Mouse (Mus musculus): ENCODE data around the gene Shkbp1. TPM values are rescaled to one million over a fixed set of nuclear protein-coding genes. Genes with fewer than 3 reads are reported as not detected.

Shkbp1 gene
- polyA plus RNA-seq, 1 experiment from 2014 or later = 24.7 TPM

- ChIA-PET CTCF (no interaction called here), POLR2A (no interaction called here)
- no peak for ATAC-seq
- no peak for DNase-seq (ENCODE audit: low read depth, low spot score)
- no peak for TF ChIP-seq CTCF (IDR thresholded peaks at IDR 0.05)
- in situ Hi-C loops (cut with MboI; ENCODE audit: low pct_unique_long_range_greater_than_20kb) = loop anchor here (25.0 kb wide), 1 partner anchor 537 kb away; the partner anchor contains the start of gene Cyp2b19
- no peaks in the 10 kb centered on the region for H3K27me3 ChIP-seq
These were observed 57.0 kb downstream of the Shkbp1 start for GRCm38 (mm10) chr7:27298816-27299215.

- TF ChIP-seq CTCF (IDR thresholded peaks at IDR 0.05) = no peak
- POLR2A ChIA-PET = no interaction called here
These were observed 57.7 kb downstream of the Shkbp1 start for GRCm38 (mm10) chr7:27298033-27298610.

GRCm38 (mm10) chr7:27296518-27296917, 59.3 kb downstream of the Shkbp1 start:
- DNase-seq (ENCODE audit: low read depth, low spot score) (no peak), ATAC-seq (no peak)
- no peaks in the 10 kb centered on the region for H3K27me3 ChIP-seq
- POLR2A ChIA-PET = no interaction called here
- peak; percentile 41 for TF ChIP-seq CTCF (IDR thresholded peaks at IDR 0.05)
- in situ Hi-C loops (cut with MboI; ENCODE audit: low pct_unique_long_range_greater_than_20kb) = loop anchor here (25.0 kb wide), 1 partner anchor 534 kb away; the partner anchor contains the start of gene Cyp2b19
- CTCF ChIA-PET = interaction anchor here (2.0 to 2.4 kb wide), 2 partner anchors 11 to 35 kb away, joined by 6 to 12 read pairs; no protein-coding TSS in a partner anchor

More at GRCm38 (mm10) chr7:27298033-27298610, 57.7 kb downstream of the Shkbp1 start:
- no peaks in the 10 kb centered on the region for H3K27me3 ChIP-seq
- DNase-seq (ENCODE audit: low read depth, low spot score) (no peak), ATAC-seq (no peak)
- CTCF ChIA-PET = no interaction called here
- in situ Hi-C loops (cut with MboI; ENCODE audit: low pct_unique_long_range_greater_than_20kb) = loop anchor here (25.0 kb wide), 1 partner anchor 536 kb away; the partner anchor contains the start of gene Cyp2b19

- ChIA-PET POLR2A (no interaction called here), CTCF (interaction anchor here (1.0 to 2.4 kb wide), 3 partner anchors 10 to 36 kb away, joined by 4 to 12 read pairs (median 6); no protein-coding TSS in a partner anchor)
- no peaks in the 10 kb centered on the region for H3K27me3 ChIP-seq
- no peak for TF ChIP-seq CTCF (IDR thresholded peaks at IDR 0.05)
- DNase-seq (ENCODE audit: low read depth, low spot score) (no peak), ATAC-seq (no peak)
- in situ Hi-C loops (cut with MboI; ENCODE audit: low pct_unique_long_range_greater_than_20kb) = loop anchor here (25.0 kb wide), 1 partner anchor 534 kb away; the partner anchor contains the start of gene Cyp2b19
These were observed 59.9 kb downstream of the Shkbp1 start for GRCm38 (mm10) chr7:27295956-27296355.

Other genes starting within 250 kb of the Shkbp1 start
- not detected for gene Cyp2f2, start 236.1 kb downstream of the Shkbp1 start, polyA plus RNA-seq (2021)
- gene Cyp2t4, start 202.3 kb downstream of the Shkbp1 start, polyA plus RNA-seq (2021) = 0.33 TPM
- 51.6 TPM for gene Egln2, start 189.2 kb downstream of the Shkbp1 start, polyA plus RNA-seq (2021)
- 56.9 TPM for gene Rab4b, start 177.1 kb downstream of the Shkbp1 start, polyA plus RNA-seq (2021)
- not detected for gene Gm21983, start 174.9 kb downstream of the Shkbp1 start, polyA plus RNA-seq (2021)
- not detected for gene Mia, start 174.9 kb downstream of the Shkbp1 start, polyA plus RNA-seq (2021)
- gene BC024978, start 160.2 kb downstream of the Shkbp1 start, polyA plus RNA-seq (2021) = 13.2 TPM
- gene Snrpa, start 159.7 kb downstream of the Shkbp1 start, polyA plus RNA-seq (2021) = 89.3 TPM
- 6.5 TPM for gene Itpkc, start 127.4 kb downstream of the Shkbp1 start, polyA plus RNA-seq (2021)
- gene Coq8b, start 123.0 kb downstream of the Shkbp1 start, polyA plus RNA-seq (2021) = 39.6 TPM
- gene Numbl, start 97.6 kb downstream of the Shkbp1 start, polyA plus RNA-seq (2021) = 9.6 TPM
- 10.3 TPM for gene Ltbp4, start 18.3 kb downstream of the Shkbp1 start, polyA plus RNA-seq (2021)
- gene Gm20479, start 1.4 kb upstream of the Shkbp1 start, polyA plus RNA-seq (2021) = 0.64 TPM
- 0.13 TPM for gene Sptbn4, start 91.7 kb upstream of the Shkbp1 start, polyA plus RNA-seq (2021)
- 20.3 TPM for gene Blvrb, start 92.0 kb upstream of the Shkbp1 start, polyA plus RNA-seq (2021)
- gene Sertad3, start 117.7 kb upstream of the Shkbp1 start, polyA plus RNA-seq (2021) = 9.1 TPM
- gene Sertad1, start 130.9 kb upstream of the Shkbp1 start, polyA plus RNA-seq (2021) = 27.6 TPM
- 4.4 TPM for gene Prx, start 143.3 kb upstream of the Shkbp1 start, polyA plus RNA-seq (2021)
- 0.95 TPM for gene Hipk4, start 167.2 kb upstream of the Shkbp1 start, polyA plus RNA-seq (2021)
- 148 TPM for gene Pld3, start 197.2 kb upstream of the Shkbp1 start, polyA plus RNA-seq (2021)
- 13.6 TPM for gene 2310022A10Rik, start 197.2 kb upstream of the Shkbp1 start, polyA plus RNA-seq (2021)
- 71.9 TPM for gene Akt2, start 235.5 kb upstream of the Shkbp1 start, polyA plus RNA-seq (2021)

Data from Patski (cell line).